Comparison of ENCODE assay signal across 8 mouse cellular contexts in the genomic region with DNA sequence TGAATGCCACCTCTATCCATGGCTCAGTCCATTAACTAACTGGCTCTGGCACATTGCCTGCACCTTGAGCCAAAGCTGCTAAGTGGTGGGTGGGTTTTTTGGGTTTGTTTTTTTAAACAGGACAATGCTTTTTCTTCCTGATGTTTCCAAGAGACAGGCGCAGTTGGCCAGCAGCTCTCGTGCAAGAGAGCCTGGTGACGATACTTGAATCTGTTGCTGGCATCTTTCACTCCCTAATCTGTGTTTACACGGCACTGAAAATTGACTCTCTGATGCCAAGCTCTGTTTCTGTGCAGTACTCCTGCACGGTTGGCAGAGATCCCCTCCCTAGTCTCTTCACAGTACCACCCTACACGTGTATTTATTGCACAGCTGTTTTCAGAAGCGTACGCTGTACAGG. TPM values are rescaled to one million over a fixed set of nuclear protein-coding genes. Genes with fewer than 3 reads are reported as not detected.
DNase-seq lines count a peak whose midpoint lies in the region; ATAC-seq and TF ChIP-seq lines count a peak whose summit lies in the region.

No protein-coding gene starts in this region.

- no peak for TF ChIP-seq POLR2A in kidney, adult 2 months (IDR thresholded peaks at IDR 0.05; ENCODE audit: low read depth, low read length)

- H3K4me2 ChIP-seq in intestine, embryonic 16.5 days (ENCODE audit: low read depth, low read length), result no peak overlapping the region

- DNase-seq in kidney, adult 2 months, result peak; percentile 4
- no peak for DNase-seq in kidney, adult 9 months
- peak; percentile 17 to 33 for DNase-seq in cerebellum, adult 18-20 months
- peak; percentile 12 for DNase-seq in gastrocnemius, postnatal 10 days
- DNase-seq in left cerebral cortex, postnatal 4 days, result peak; percentile 69
- peak; percentile 4 for DNase-seq in skeletal muscle tissue, adult 2 months (ENCODE audit: low read depth, low spot score)
- no peak for DNase-seq in adrenal gland, adult 18-20 months (ENCODE audit: low spot score in 2 of 2)

- no peak for TF ChIP-seq CTCF in kidney, adult 2 months (conservative IDR thresholded peaks at IDR 0.05; ENCODE audit: insufficient read depth, insufficient read length, low read depth, low read length)

- intact Hi-C loops in left cerebral cortex, postnatal 4 days (cut with DNase I), result no loop called here

- no peak overlapping the region for H3K9ac ChIP-seq in intestine, embryonic 16.5 days (ENCODE audit: low read depth, low read length)

- H3K9me3 ChIP-seq in intestine, embryonic 16.5 days (ENCODE audit: control insufficient read depth, low read length), result no peaks in the 10 kb centered on the region

- no peak overlapping the region for H3K27ac ChIP-seq in kidney, adult 2 months (ENCODE audit: insufficient read depth, low read depth, low read length)
- H3K27ac ChIP-seq in intestine, embryonic 16.5 days (ENCODE audit: low read length), result no peak overlapping the region

- no peaks in the 10 kb centered on the region for H3K27me3 ChIP-seq in kidney, adult 2 months (replicated peaks; ENCODE audit: control insufficient read depth, insufficient read depth, low read length)
- no peaks in the 10 kb centered on the region for H3K27me3 ChIP-seq in intestine, embryonic 16.5 days (replicated peaks; ENCODE audit: control insufficient read depth, insufficient read depth, low read length)

- H3K4me1 ChIP-seq in kidney, adult 2 months (ENCODE audit: control insufficient read depth, insufficient read depth, low read length), result 0 out of 2 replicates have a peak, but pooled peaks cover 3% of the 10 kb centered on the region
- H3K4me1 ChIP-seq in intestine, embryonic 16.5 days (ENCODE audit: control insufficient read depth, insufficient read depth, low read length), result no peaks in the 10 kb centered on the region

- WGBS in kidney, adult 2 months, result 56% methylated on average over 8 of the region's 8 CpGs
- 48% methylated on average over 8 of the region's 8 CpGs for WGBS in intestine, embryonic 16.5 days

- no peaks in the 10 kb centered on the region for H3K36me3 ChIP-seq in kidney, adult 2 months (ENCODE audit: control insufficient read depth, insufficient read depth, low read length)
- H3K36me3 ChIP-seq in intestine, embryonic 16.5 days (ENCODE audit: control insufficient read depth, insufficient read depth, low read length), result no peaks in the 10 kb centered on the region

- no peak overlapping the region for H3K4me3 ChIP-seq in kidney, adult 2 months (ENCODE audit: insufficient read depth, low read depth, low read length)
- no peak overlapping the region for H3K4me3 ChIP-seq in intestine, embryonic 16.5 days (ENCODE audit: low read length)

- no peak for ATAC-seq in intestine, embryonic 16.5 days

RNA-seq across cellular contexts. Expression of gene Chrm4, which starts 56.3 kb away (rescaled TPM):
- polyA plus RNA-seq in kidney, adult 2 months (2012; rRNA removed), result 0.11 TPM in 1 of 2 replicates, not detected in the other
- under 1 TPM in 1 of 2 experiments, not detected in 1; 0.16 TPM for total RNA-seq in gastrocnemius, postnatal 10 days (2021)
- 10 to 100 TPM; 10.8 to 12.2 TPM for total RNA-seq in left cerebral cortex, postnatal 4 days (2021)
- polyA plus RNA-seq in intestine, embryonic 16.5 days (2015; fragmentation: Nextera tagmentation; extraction: Ambion mirVana), result 0.23 and 0.33 TPM in 2 replicates
- total RNA-seq in adrenal gland, adult 18-20 months (2021), result 1 to 10 TPM; 3.7 to 4.6 TPM

Comparison
In these comparisons a context has a peak if more than half of its experiments do, and no peak if none do; other contexts are left out.
1. DNase-seq: peak in kidney, adult 2 months (single experiment), cerebellum, adult 18-20 months (2 of 2), gastrocnemius, postnatal 10 days (single experiment), left cerebral cortex, postnatal 4 days (single experiment) and skeletal muscle tissue, adult 2 months (single experiment); none in kidney, adult 9 months (single experiment) and adrenal gland, adult 18-20 months (0 of 2).
2. RNA of gene Chrm4, which starts 56.3 kb away (total RNA-seq): 10.8 to 12.2 TPM in left cerebral cortex, postnatal 4 days and 3.7 to 4.6 TPM in adrenal gland, adult 18-20 months; 0.16 TPM in gastrocnemius, postnatal 10 days; every median in the first group is over 4 times any median in the second.